Mouse (Mus musculus): ENCODE results near the gene Antxr1. TPM values are rescaled to one million over a fixed set of nuclear protein-coding genes. Genes with fewer than 3 reads are reported as not detected.

The Antxr1 gene
- polyA plus RNA-seq, 1 experiment from 2014 or later, result 15.5 TPM

DNA sequence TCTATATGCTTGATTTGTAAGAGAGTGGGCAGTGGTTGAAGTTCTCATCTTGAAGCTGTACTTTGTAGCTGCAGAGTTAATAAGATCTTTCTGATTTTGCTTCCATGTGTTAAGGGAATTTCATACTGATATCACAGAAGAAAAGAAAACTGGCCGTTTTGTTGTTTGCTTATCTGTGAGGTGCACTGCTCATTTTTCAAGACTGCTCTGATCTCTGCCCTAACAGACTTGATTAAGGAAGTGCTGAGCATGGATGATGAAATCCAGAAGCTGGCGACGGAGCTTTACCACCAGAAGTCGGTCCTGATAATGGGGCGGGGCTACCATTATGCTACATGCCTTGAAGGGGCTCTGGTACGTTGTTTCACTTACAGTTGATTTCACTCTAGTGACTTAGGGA lies 250.6 kb downstream of the Antxr1 start:
- Histone ChIP-seq H3K36me3 (ENCODE audit: insufficient read depth) (peaks cover 97% of the 10 kb centered on the region), H3K27ac (ENCODE audit: low read depth) (no peak overlapping the region), H3K9ac (no peak overlapping the region), H3K4me3 (ENCODE audit: low read depth, low read length) (no peak overlapping the region), H3K9me3 (ENCODE audit: low read depth, low read length) (no peaks in the 10 kb centered on the region), H3K27me3 (ENCODE audit: insufficient read depth, low read length) (no peaks in the 10 kb centered on the region), H3K4me1 (ENCODE audit: insufficient read depth) (no peaks in the 10 kb centered on the region), H3K4me2 (no peak overlapping the region)
- TF ChIP-seq CTCF (IDR thresholded peaks at IDR 0.05; ENCODE audit: low read depth), result no peak
- ATAC-seq (ENCODE audit: insufficient read depth), result no peak
- WGBS, result 73% methylated on average over 6 of the region's 6 CpGs
- no peak for DNase-seq

Other genes starting within 250 kb of the Antxr1 start
- gene D6Ertd527e, start 231.1 kb downstream of the Antxr1 start, polyA plus RNA-seq (2014; fragmentation: Nextera tagmentation; extraction: Ambion mirVana), result 0.53 and 0.69 TPM in 2 replicates
- gene Gkn1, start 15.1 kb upstream of the Antxr1 start, polyA plus RNA-seq (2014; fragmentation: Nextera tagmentation; extraction: Ambion mirVana), result not detected in 2 replicates
- gene Gkn2, start 37.5 kb upstream of the Antxr1 start, polyA plus RNA-seq (2014; fragmentation: Nextera tagmentation; extraction: Ambion mirVana), result not detected in 2 replicates
- gene Gkn3, start 53.1 kb upstream of the Antxr1 start, polyA plus RNA-seq (2014; fragmentation: Nextera tagmentation; extraction: Ambion mirVana), result 2.0 and 2.3 TPM in 2 replicates
- not detected in 2 replicates for gene Bmp10, start 93.2 kb upstream of the Antxr1 start, polyA plus RNA-seq (2014; fragmentation: Nextera tagmentation; extraction: Ambion mirVana)
- 8.2 and 8.7 TPM in 2 replicates for gene Arhgap25, start 197.4 kb upstream of the Antxr1 start, polyA plus RNA-seq (2014; fragmentation: Nextera tagmentation; extraction: Ambion mirVana)